18 mouse cellular contexts compared by ENCODE assay signal in the genomic region with DNA sequence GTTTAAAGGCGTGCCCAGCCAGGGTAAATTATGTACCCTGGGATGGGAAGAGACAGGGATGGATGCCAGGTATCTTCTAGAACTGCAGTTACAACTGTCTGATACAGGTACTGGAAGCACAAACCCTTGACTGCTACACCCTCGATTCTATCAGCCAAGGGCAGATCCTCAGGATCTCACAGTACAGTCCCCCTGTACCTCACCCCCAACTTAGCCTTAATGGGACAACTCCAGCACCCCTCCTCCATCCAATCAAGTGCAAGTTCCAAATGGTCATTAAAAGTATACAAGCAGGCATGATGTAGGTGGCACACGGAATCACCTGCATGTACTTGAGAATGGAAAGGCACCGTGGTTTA. TPM values are rescaled to one million over a fixed set of nuclear protein-coding genes. Genes with fewer than 3 reads are reported as not detected.
DNase-seq lines count a peak whose midpoint lies in the region; ATAC-seq and TF ChIP-seq lines count a peak whose summit lies in the region.
"Had no signal": no experiment of that assay in that cellular context is flagged by ENCODE, and none has a peak within 500 bp of the region (broad histone marks: within the 10 kb centered on the region; RNA-seq: fewer than 3 reads in every experiment).

No protein-coding gene starts in this region.

- H3K4me1 ChIP-seq in limb, embryonic 12.5 days (replicated peaks) = peaks cover 11% of the 10 kb centered on the region
- H3K4me1 ChIP-seq in limb, embryonic 10.5 days = peaks cover 3% of the 10 kb centered on the region
- H3K4me1 ChIP-seq in E14TG2a.4 (replicated peaks; ENCODE audit: low read depth, low read length) = peaks cover 49% of the 10 kb centered on the region
- peaks cover 32% of the 10 kb centered on the region for H3K4me1 ChIP-seq in liver, embryonic 15.5 days (replicated peaks)

- no peak overlapping the region for H3K9ac ChIP-seq in limb, embryonic 12.5 days (replicated peaks)
- no peak overlapping the region for H3K9ac ChIP-seq in liver, embryonic 15.5 days
- H3K9ac ChIP-seq: neural tube, embryonic 15.5 days had no signal

- WGBS in limb, embryonic 12.5 days = 87% methylated on average over 4 of the region's 4 CpGs
- 92% methylated on average over 4 of the region's 4 CpGs for WGBS in limb, embryonic 10.5 days
- WGBS in liver, embryonic 15.5 days (ENCODE audit: insufficient replicate concordance) = 82% methylated on average over 4 of the region's 4 CpGs

- H3K4me3 ChIP-seq in limb, embryonic 12.5 days (replicated peaks) = no peak overlapping the region
- no peak overlapping the region for H3K4me3 ChIP-seq in limb, embryonic 10.5 days
- H3K4me3 ChIP-seq in E14TG2a.4 (replicated peaks; ENCODE audit: low read length) = peak overlapping the region; percentile 98; the same call in 1 of the 2 replicates
- H3K4me3 ChIP-seq in liver, embryonic 15.5 days (replicated peaks) = no peak overlapping the region
- H3K4me3 ChIP-seq: embryonic facial prominence, embryonic 10.5 days; neural tube, embryonic 15.5 days had no signal

- ATAC-seq in limb, embryonic 12.5 days (ENCODE audit: insufficient number of reproducible peaks, insufficient read depth, low FRiP score, low TSS enrichment, low read depth) = no peak
- no peak for ATAC-seq in liver, embryonic 15.5 days (ENCODE audit: insufficient read depth)
- ATAC-seq: forebrain, embryonic 16.5 days had no signal

- H3K4me2 ChIP-seq in limb, embryonic 12.5 days = no peak overlapping the region
- no peak overlapping the region for H3K4me2 ChIP-seq in liver, embryonic 15.5 days
- H3K4me2 ChIP-seq: neural tube, embryonic 15.5 days had no signal

- H3K27ac ChIP-seq in limb, embryonic 12.5 days = 0 out of 2 replicates have a peak overlapping the region, but pooled peaks have one; percentile 29
- no peak overlapping the region for H3K27ac ChIP-seq in limb, embryonic 10.5 days
- H3K27ac ChIP-seq in liver, embryonic 15.5 days (replicated peaks) = 0 out of 2 replicates have a peak overlapping the region, but pooled peaks have one; percentile 3
- H3K27ac ChIP-seq: embryonic facial prominence, embryonic 10.5 days; neural tube, embryonic 15.5 days; stomach, postnatal 0 days had no signal

- no peaks in the 10 kb centered on the region for H3K9me3 ChIP-seq in limb, embryonic 12.5 days
- no peaks in the 10 kb centered on the region for H3K9me3 ChIP-seq in limb, embryonic 10.5 days (replicated peaks)
- no peaks in the 10 kb centered on the region for H3K9me3 ChIP-seq in E14TG2a.4 (ENCODE audit: low read length)
- H3K9me3 ChIP-seq in liver, embryonic 15.5 days (replicated peaks) = no peaks in the 10 kb centered on the region
- H3K9me3 ChIP-seq: embryonic facial prominence, embryonic 10.5 days; neural tube, embryonic 15.5 days had no signal

- H3K36me3 ChIP-seq in limb, embryonic 12.5 days = peaks cover 31% of the 10 kb centered on the region
- H3K36me3 ChIP-seq in limb, embryonic 10.5 days = peaks cover 37% of the 10 kb centered on the region
- H3K36me3 ChIP-seq in E14TG2a.4 (ENCODE audit: insufficient read depth, low read length) = peaks cover 42% of the 10 kb centered on the region
- H3K36me3 ChIP-seq in liver, embryonic 15.5 days (replicated peaks) = peaks cover 30% of the 10 kb centered on the region

- no peak for DNase-seq in limb, embryonic 10.5 days (ENCODE audit: low spot score)
- peak; percentile 43 for DNase-seq in R1 (ENCODE audit: low read depth, low spot score)
- no peak for DNase-seq in lung, postnatal 4 days
- no peak for DNase-seq in right cerebral cortex, postnatal 25 days
- DNase-seq: B cell, adult 2 months; cerebellum, adult 8-10 months; gastrocnemius, postnatal 25 days; kidney, adult 18-20 months; kidney, postnatal 36 days; lung, postnatal 10 days; right cerebral cortex, postnatal 14 days had no signal

- TF ChIP-seq CTCF in E14TG2a.4 (conservative IDR thresholded peaks at IDR 0.05; ENCODE audit: low read length) = no peak

- no peaks in the 10 kb centered on the region for H3K27me3 ChIP-seq in limb, embryonic 12.5 days
- H3K27me3 ChIP-seq in limb, embryonic 10.5 days (ENCODE audit: low read depth, poor library complexity, severe bottlenecking) = no peaks in the 10 kb centered on the region
- no peaks in the 10 kb centered on the region for H3K27me3 ChIP-seq in E14TG2a.4 (ENCODE audit: insufficient read depth, low read length)
- H3K27me3 ChIP-seq in liver, embryonic 15.5 days = no peaks in the 10 kb centered on the region
- H3K27me3 ChIP-seq: neural tube, embryonic 15.5 days had no signal

RNA-seq across cellular contexts. Expression of a gene that starts 4.1 kb away (rescaled TPM):
- polyA plus RNA-seq in limb, embryonic 12.5 days (2016; fragmentation: Nextera tagmentation; extraction: Ambion mirVana) = 0.66 and 1.8 TPM in 2 replicates
- 0.80 and 0.86 TPM in 2 replicates for polyA plus RNA-seq in limb, embryonic 10.5 days (2016; fragmentation: Nextera tagmentation; extraction: Ambion mirVana)
- 9.4 and 9.6 TPM in 2 replicates for polyA plus RNA-seq in liver, embryonic 15.5 days (2015; fragmentation: Nextera tagmentation; extraction: Ambion mirVana)

RNA-seq across cellular contexts. Expression of a gene that starts 21.8 kb away (rescaled TPM):
- 98.0 and 100 TPM in 2 replicates for polyA plus RNA-seq in limb, embryonic 12.5 days (2016; fragmentation: Nextera tagmentation; extraction: Ambion mirVana)
- 125 and 132 TPM in 2 replicates for polyA plus RNA-seq in limb, embryonic 10.5 days (2016; fragmentation: Nextera tagmentation; extraction: Ambion mirVana)
- polyA plus RNA-seq in liver, embryonic 15.5 days (2015; fragmentation: Nextera tagmentation; extraction: Ambion mirVana) = 40.1 and 43.9 TPM in 2 replicates

RNA-seq across cellular contexts. Expression of a gene that starts 49.1 kb away (rescaled TPM):
- 22.6 TPM in 2 replicates for polyA plus RNA-seq in limb, embryonic 12.5 days (2016; fragmentation: Nextera tagmentation; extraction: Ambion mirVana)
- 15.9 and 17.9 TPM in 2 replicates for polyA plus RNA-seq in limb, embryonic 10.5 days (2016; fragmentation: Nextera tagmentation; extraction: Ambion mirVana)
- polyA plus RNA-seq in liver, embryonic 15.5 days (2015; fragmentation: Nextera tagmentation; extraction: Ambion mirVana) = 7.6 TPM in 2 replicates
